Mouse (Mus musculus) limb, embryonic 11.5 days (tissue): ENCODE results near the gene Cdr2. TPM values are rescaled to one million over a fixed set of nuclear protein-coding genes. Genes with fewer than 3 reads are reported as not detected.
"Not testable (repeated sequence)": the region's sequence is repeated elsewhere in the genome, so short reads cannot be mapped to it uniquely, and the experiment has no call there.

ENCODE experiments used
- ATAC-seq: fragments of 200-750 bp; cut with Nextera tagmentation; 2 replicates; pipeline ENCODE4 v1.8.0; 2017; ENCODE audit warnings: low read depth; ENCODE audit not compliant: insufficient number of reproducible peaks, low FRiP score, low TSS enrichment
- DNase-seq: peaks from one replicate; pipeline ENCODE4 v3.0.0-alpha.2; 2015; ENCODE audit warnings: low spot score
- H3K27ac ChIP-seq: fragments of 300-500 bp; sonication (generic); replicated peaks from 2 replicates; pipeline ENCODE4 v1.5.1; 2014; ENCODE audit warnings: low read depth, mild to moderate bottlenecking, low read length
- H3K27me3 ChIP-seq: fragments of 300-500 bp; sonication (generic); 2 replicates; pipeline ENCODE4 v1.6.1; 2014; ENCODE audit warnings: mild to moderate bottlenecking, low read length, mixed read lengths; ENCODE audit not compliant: control insufficient read depth, insufficient read depth
- H3K36me3 ChIP-seq: fragments of 300-500 bp; sonication (generic); 2 replicates; pipeline ENCODE4 v1.6.1; 2014; ENCODE audit warnings: mild to moderate bottlenecking, low read length, moderate library complexity, mixed read lengths; ENCODE audit not compliant: control insufficient read depth, insufficient read depth
- H3K4me1 ChIP-seq: fragments of 300-500 bp; sonication (generic); 2 replicates; pipeline ENCODE4 v1.6.1; 2014; ENCODE audit warnings: low read length, mixed read lengths; ENCODE audit not compliant: control insufficient read depth, insufficient read depth
- H3K4me2 ChIP-seq: fragments of 300-500 bp; sonication (generic); 2 replicates; pipeline ENCODE4 v1.6.1; 2014; ENCODE audit warnings: low read depth, mild to moderate bottlenecking, moderate library complexity; ENCODE audit not compliant: severe bottlenecking
- H3K4me3 ChIP-seq: fragments of 300-500 bp; sonication (generic); 2 replicates; pipeline ENCODE4 v1.5.1; 2014; ENCODE audit warnings: low read depth, low read length
- H3K9ac ChIP-seq: fragments of 300-500 bp; sonication (generic); 2 replicates; pipeline ENCODE4 v1.6.1; 2014; ENCODE audit warnings: mild to moderate bottlenecking, low read length
- H3K9me3 ChIP-seq: fragments of 300-500 bp; sonication (generic); 2 replicates; pipeline ENCODE4 v1.6.1; 2016; ENCODE audit warnings: low read length; ENCODE audit not compliant: control insufficient read depth
- WGBS: fragments of 180-500 bp; shearing (Covaris S2); extraction: QIAGEN DNeasy Blood & Tissue Kit; methylation state at CpG from one replicate; pipeline ENCODE4 v1.1.7; 2014; 5-methylcytosine and 5-hydroxymethylcytosine counted together
- polyA plus RNA-seq: library from polyadenylated mRNA; unstranded; fragments of >200 nt; fragmentation: Nextera tagmentation; extraction: Ambion mirVana; gene quantifications from 2 replicates; pipeline ENCODE4 v1.2.1, GENCODE M21; 2014

Cdr2 gene
- polyA plus RNA-seq, 1 experiment from 2014 or later: 14.0 TPM

DNA sequence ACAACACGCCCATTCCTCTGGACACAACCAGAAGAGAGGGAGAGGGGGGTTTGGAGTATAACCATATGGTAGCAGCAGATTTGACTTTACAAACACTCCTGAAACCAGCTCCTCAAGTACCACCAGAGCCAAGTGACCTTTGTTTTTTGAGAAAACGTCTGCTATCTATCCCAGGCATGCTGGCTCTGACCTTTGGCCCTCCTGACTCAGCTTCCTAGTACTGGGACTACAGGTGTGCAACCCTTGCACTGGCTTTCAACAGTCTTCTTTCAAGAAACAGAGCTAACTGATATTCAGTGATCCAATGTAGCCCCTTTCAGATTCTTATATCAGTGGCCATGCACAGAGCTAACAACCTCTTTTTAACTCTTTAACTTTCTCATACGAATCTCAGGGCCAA lies 20.2 kb downstream of the Cdr2 start:
- Histone ChIP-seq H3K27me3 (no peaks in the 10 kb centered on the region), H3K4me3 (no peak overlapping the region), H3K36me3 (peaks cover 6% of the 10 kb centered on the region; the same call in 1 of the 2 replicates), H3K9me3 (no peaks in the 10 kb centered on the region), H3K4me2 (no peak overlapping the region), H3K27ac (no peak overlapping the region), H3K9ac (no peak overlapping the region), H3K4me1 (no peaks in the 10 kb centered on the region)
- DNase-seq: no peak
- ATAC-seq: no peak
- WGBS: 64% methylated on average over 3 of the region's 3 CpGs

- no peaks in the 10 kb centered on the region for H3K4me1 ChIP-seq
- H3K4me2 ChIP-seq: no peak overlapping the region
- no peak overlapping the region for H3K27ac ChIP-seq
- no peak for ATAC-seq
- no peak for DNase-seq
- WGBS: 87% methylated on average over 6 of the region's 6 CpGs
- peaks cover 6% of the 10 kb centered on the region; the same call in 1 of the 2 replicates for H3K36me3 ChIP-seq
- no peak overlapping the region for H3K9ac ChIP-seq
- no peaks in the 10 kb centered on the region for H3K27me3 ChIP-seq
- no peaks in the 10 kb centered on the region for H3K9me3 ChIP-seq
- no peak overlapping the region for H3K4me3 ChIP-seq
Observed at GRCm38 (mm10) chr7:120960601-120961000, 21.5 kb downstream of the Cdr2 start.

DNA sequence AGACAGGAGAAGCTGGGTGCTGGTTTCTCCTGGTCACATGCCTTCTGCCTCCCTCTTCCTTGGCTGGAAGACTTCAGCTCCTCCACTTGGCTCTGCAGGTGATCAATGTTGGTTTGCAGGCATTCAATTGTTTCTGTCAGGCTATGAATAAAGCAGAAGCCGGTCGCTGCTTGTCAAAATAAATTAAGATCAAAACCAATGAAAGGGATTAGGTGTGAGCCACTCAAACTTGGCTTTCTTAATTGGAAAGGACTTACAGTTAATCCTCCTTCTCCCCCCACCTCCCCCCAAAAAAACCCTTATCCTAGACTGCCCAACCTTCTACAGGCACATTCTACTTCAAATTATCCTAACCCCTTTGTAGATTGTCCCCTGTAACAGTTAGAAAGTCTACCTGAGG lies 22.0 kb downstream of the Cdr2 start:
- Histone ChIP-seq H3K27ac (no peak overlapping the region), H3K9ac (no peak overlapping the region), H3K9me3 (no peaks in the 10 kb centered on the region), H3K4me2 (no peak overlapping the region), H3K4me3 (no peak overlapping the region), H3K36me3 (peaks cover 6% of the 10 kb centered on the region; the same call in 1 of the 2 replicates), H3K4me1 (no peaks in the 10 kb centered on the region), H3K27me3 (no peaks in the 10 kb centered on the region)
- 90% methylated on average over 2 of the region's 2 CpGs for WGBS
- DNase-seq: no peak
- ATAC-seq: no peak

DNA sequence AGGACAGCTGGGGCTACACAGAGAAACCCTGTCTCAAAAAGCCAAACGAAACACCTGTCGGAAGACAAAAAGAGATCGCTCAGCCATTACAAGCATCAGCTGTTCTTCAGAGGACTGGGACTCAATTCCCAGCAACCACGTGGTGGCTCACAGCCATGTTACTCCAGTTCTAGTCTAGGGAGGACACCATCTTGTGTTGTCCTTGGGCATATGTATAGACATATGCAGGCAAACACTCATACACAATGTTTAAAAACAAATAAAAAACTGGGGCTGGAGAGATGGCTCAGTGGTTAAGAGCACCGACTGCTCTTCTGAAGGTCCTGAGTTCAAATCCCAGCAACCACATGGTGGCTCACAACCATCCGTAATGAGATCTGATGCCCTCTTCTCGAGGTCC lies 28.5 kb downstream of the Cdr2 start:
- not testable (repeated sequence) for H3K9ac ChIP-seq, ATAC-seq, H3K36me3 ChIP-seq, H3K27ac ChIP-seq, H3K9me3 ChIP-seq, DNase-seq, H3K27me3 ChIP-seq, H3K4me1 ChIP-seq, H3K4me3 ChIP-seq, H3K4me2 ChIP-seq
- WGBS: 87% methylated on average over 7 of the region's 7 CpGs

GRCm38 (mm10) chr7:120943936-120944509 lies 38.1 kb downstream of the Cdr2 start:
- no peak overlapping the region for H3K9ac ChIP-seq
- no peak overlapping the region for H3K4me2 ChIP-seq
- H3K27ac ChIP-seq: no peak overlapping the region
- ATAC-seq: no peak
- no peak for DNase-seq
- WGBS: 77% methylated on average over 7 of the region's 8 CpGs
- no peaks in the 10 kb centered on the region for H3K9me3 ChIP-seq
- peaks cover 24% of the 10 kb centered on the region for H3K36me3 ChIP-seq
- H3K4me1 ChIP-seq: no peaks in the 10 kb centered on the region
- no peaks in the 10 kb centered on the region for H3K27me3 ChIP-seq
- no peak overlapping the region for H3K4me3 ChIP-seq

DNA sequence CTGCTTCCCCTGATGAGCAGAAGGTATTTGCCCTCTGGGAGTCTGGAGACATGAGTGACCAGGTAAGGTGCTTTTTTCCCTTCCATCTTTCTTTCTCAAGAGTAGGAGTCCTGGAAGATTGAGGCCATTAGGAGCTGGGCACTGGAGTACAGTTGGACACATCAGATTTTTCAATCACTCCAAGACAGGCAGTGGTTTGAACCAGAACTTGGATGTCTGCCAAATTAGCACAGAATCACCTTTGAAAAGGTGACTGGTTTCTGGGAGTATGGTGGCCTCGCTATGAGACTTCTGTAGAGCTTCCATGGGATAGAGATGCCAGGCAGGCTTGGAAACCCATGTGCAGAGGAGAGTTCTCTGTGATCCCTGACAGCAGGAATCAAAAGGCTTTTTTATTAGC lies 39.6 kb downstream of the Cdr2 start:
- Histone ChIP-seq H3K36me3 (peaks cover 29% of the 10 kb centered on the region), H3K4me3 (no peak overlapping the region), H3K4me1 (no peaks in the 10 kb centered on the region), H3K4me2 (no peak overlapping the region), H3K9me3 (no peaks in the 10 kb centered on the region), H3K27ac (no peak overlapping the region), H3K27me3 (no peaks in the 10 kb centered on the region), H3K9ac (no peak overlapping the region)
- 94% methylated on average over 1 of the region's 1 CpGs for WGBS
- ATAC-seq (no peak), DNase-seq (no peak)

DNA sequence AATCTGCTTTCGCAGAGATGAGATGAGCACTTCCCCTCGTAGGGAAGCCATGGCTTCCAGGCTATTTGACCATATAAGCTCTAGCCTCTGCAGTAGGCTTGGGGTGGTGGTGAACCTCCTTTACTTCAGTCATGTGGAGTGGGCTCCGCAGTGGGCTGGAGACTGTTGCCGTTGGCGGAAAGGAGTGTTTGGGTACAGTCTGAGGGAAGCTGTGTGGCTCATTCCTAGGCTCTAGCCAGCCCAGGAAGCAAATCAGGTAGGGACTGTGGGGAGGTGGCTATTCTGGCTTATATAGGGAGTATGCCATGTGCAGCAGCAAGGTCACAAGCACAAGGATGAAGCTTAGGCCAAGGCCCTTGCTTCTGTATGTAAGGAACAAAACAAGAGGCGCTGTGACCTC lies 40.9 kb downstream of the Cdr2 start:
- ATAC-seq (no peak), DNase-seq (no peak)
- Histone ChIP-seq H3K36me3 (peaks cover 31% of the 10 kb centered on the region), H3K9me3 (no peaks in the 10 kb centered on the region), H3K27me3 (no peaks in the 10 kb centered on the region), H3K27ac (no peak overlapping the region), H3K4me3 (no peak overlapping the region), H3K4me2 (no peak overlapping the region), H3K4me1 (no peaks in the 10 kb centered on the region), H3K9ac (no peak overlapping the region)
- WGBS: 96% methylated on average over 6 of the region's 6 CpGs

GRCm38 (mm10) chr7:120940343-120940742 lies 41.8 kb downstream of the Cdr2 start:
- H3K27ac ChIP-seq: no peak overlapping the region
- no peaks in the 10 kb centered on the region for H3K27me3 ChIP-seq
- no peak for DNase-seq
- peaks cover 32% of the 10 kb centered on the region for H3K36me3 ChIP-seq
- H3K9me3 ChIP-seq: no peaks in the 10 kb centered on the region
- 95% methylated on average over 12 of the region's 12 CpGs for WGBS
- H3K4me1 ChIP-seq: no peaks in the 10 kb centered on the region
- no peak overlapping the region for H3K4me2 ChIP-seq
- H3K4me3 ChIP-seq: no peak overlapping the region
- no peak overlapping the region for H3K9ac ChIP-seq
- ATAC-seq: no peak

- Histone ChIP-seq H3K27ac (no peak overlapping the region), H3K4me2 (no peak overlapping the region), H3K36me3 (peaks cover 33% of the 10 kb centered on the region), H3K9me3 (no peaks in the 10 kb centered on the region), H3K27me3 (no peaks in the 10 kb centered on the region), H3K4me1 (no peaks in the 10 kb centered on the region), H3K4me3 (no peak overlapping the region), H3K9ac (no peak overlapping the region)
- 95% methylated on average over 9 of the region's 9 CpGs for WGBS
- ATAC-seq (no peak), DNase-seq (no peak)
Observed at GRCm38 (mm10) chr7:120938206-120938605, 43.9 kb downstream of the Cdr2 start.
